Mouse (Mus musculus) granulocyte monocyte progenitor cell, adult 5-6 weeks (primary cell): ENCODE measurements around the gene Olfr683. TPM values are rescaled to one million over a fixed set of nuclear protein-coding genes. Genes with fewer than 3 reads are reported as not detected.
"Not testable (repeated sequence)": the region's sequence is repeated elsewhere in the genome, so short reads cannot be mapped to it uniquely, and the experiment has no call there.

ENCODE experiments used
- ATAC-seq: replicated peaks from 2 replicates; pipeline ENCODE4 v1.8.0; 2016; ENCODE audit warnings: mild to moderate bottlenecking, moderate TSS enrichment, inconsistent platforms; ENCODE audit not compliant: poor library complexity, severe bottlenecking
- total RNA-seq, 2 experiments: library from RNA; stranded (forward) in 1 of 2; stranded (reverse) in 1 of 2; fragments of 200-712, 200-1000 nt in 1 of 2; fragments of >200 nt in 1 of 2; fragmentation: Nextera tagmentation in 1 of 2; gene quantifications; 2 replicates each; pipeline ENCODE4 v1.2.3; 2014 to 2017

Olfr683 gene
- total RNA-seq (2014; fragmentation: Nextera tagmentation) (not detected in 2 replicates), total RNA-seq (2017) (not detected in 2 replicates)

DNA sequence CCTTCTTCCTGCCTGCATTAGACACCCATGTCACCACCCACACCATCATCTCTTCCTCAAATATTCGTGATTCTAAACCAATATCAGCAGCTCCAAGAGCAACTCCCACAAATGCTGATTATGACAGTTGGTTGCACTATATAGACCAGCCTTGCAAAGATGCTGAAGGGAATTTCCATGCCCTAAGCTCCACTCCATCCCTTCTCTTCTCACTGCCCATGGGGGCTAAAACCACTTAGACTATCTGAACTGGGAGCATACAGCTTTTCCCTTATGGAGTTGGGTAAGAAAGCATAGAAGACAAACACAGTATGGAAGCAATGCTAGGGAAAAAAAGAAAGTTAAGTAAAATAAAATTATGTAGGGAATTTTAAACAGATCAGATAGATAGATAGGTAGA is at the start of gene Olfr683:
TSS of gene Olfr683 (minus strand) at position 101 of the 400 bp plus-strand sequence.
- ATAC-seq: no peak

DNA sequence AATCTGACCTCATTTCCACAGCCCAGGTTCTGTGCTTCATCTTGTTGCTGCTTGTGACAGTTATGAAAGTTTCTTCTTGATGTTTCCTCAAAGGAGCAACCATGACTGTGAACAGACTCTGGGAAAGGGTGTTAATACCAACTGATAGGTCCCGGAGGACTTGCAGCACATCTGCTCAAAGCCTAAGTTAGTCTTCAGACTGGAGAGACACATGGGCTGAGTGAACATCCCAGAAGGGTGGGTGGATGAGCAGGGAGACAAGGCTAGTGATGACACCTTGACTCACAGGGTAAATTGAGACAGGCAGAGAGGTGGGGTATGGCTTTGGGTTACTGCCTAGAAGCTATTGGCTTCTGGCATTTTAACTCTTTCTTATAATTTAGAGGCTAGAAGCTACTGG is 39.1 kb upstream of the Olfr683 start, which contains the start of gene Olfr685:
TSS of gene Olfr685 (minus strand) at position 101 of the 400 bp plus-strand sequence.
- no peak for ATAC-seq

DNA sequence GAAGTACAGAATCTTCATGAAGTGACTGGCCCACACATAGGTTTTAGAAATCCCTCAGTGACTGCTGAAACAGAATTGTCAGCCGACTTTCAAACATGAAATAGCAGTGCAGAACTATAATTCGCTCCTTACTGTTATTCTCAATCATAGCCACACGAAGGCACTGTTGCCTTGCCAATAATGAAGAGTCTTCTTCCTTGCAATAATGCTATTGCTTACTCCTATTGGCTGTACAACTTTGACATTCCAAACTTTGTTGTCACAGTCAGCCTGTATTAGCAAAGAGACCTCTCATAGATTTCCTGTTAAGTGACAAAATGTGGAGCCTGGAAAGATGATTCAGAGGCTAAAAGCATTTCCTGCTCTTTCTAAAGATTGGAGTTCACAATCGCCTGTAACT is 24.0 kb upstream of the Olfr683 start:
- no peak for ATAC-seq

DNA sequence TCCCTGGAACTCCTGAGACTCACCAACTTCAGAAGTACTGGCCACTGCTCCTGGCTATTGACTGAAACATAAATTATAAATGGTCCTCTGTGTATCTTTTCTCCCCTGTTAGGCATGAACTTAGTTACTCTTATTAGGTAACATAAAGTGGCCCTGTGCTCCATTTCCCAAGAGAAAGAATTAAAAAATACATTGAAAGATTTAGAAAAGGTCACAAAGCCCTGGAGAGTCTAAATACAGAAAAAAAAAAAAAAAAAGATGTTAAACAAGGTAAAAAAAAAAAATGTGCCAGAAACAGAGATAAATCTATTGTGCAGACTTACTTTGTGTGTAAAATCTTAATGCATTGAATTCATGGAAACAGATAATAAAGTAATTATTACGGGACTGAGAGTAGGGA is 16.7 kb upstream of the Olfr683 start, which contains the start of gene Olfr684:
TSS of gene Olfr684 (minus strand) at position 101 of the 400 bp plus-strand sequence.
- no peak for ATAC-seq

DNA sequence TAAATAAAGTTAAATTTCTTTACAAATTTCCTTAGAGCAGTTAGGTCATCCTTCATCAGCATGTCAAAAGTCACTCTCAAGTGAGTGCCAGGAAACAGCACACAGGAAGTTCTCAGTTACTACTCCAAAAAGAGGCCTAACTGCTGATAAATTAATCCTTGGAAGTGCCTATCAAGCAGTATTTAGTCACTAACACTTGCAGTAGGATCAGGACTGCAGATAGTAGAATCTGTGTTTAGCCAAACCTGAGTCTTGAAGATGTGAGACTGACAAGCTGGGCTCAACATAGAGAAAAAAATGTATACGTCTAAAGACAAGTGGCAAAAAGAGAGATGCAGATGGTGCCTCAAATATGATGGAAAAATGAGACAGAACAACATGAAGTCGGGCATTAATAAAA is 5.5 kb downstream of the Olfr683 start:
- ATAC-seq: no peak

GRCm38 (mm10) chr7:105116536-105116935 is 30.3 kb downstream of the Olfr683 start, which contains the start of gene Olfr681:
Olfr681 (plus strand) TSS chr7:105116836.
- ATAC-seq: no peak

GRCm38 (mm10) chr7:105092717-105093116 is 54.1 kb downstream of the Olfr683 start, which contains the start of gene Olfr680-ps1:
Olfr680-ps1 (minus strand) TSS chr7:105092817.
- ATAC-seq: not testable (repeated sequence)

Other genes with a start within 250 kb of the Olfr683 start
- not detected in 2 replicates for gene Olfr667, start 225.5 kb downstream of the Olfr683 start, total RNA-seq (2014; fragmentation: Nextera tagmentation)
- not detected in 2 replicates for gene Olfr667, start 225.5 kb downstream of the Olfr683 start, total RNA-seq (2017)
- gene Olfr668, start 219.0 kb downstream of the Olfr683 start, total RNA-seq (2014; fragmentation: Nextera tagmentation): not detected in 2 replicates
- not detected in 2 replicates for gene Olfr668, start 219.0 kb downstream of the Olfr683 start, total RNA-seq (2017)
- not detected in 2 replicates for gene Olfr669, start 212.8 kb downstream of the Olfr683 start, total RNA-seq (2014; fragmentation: Nextera tagmentation)
- gene Olfr669, start 212.8 kb downstream of the Olfr683 start, total RNA-seq (2017): not detected in 2 replicates
- gene Olfr670, start 184.4 kb downstream of the Olfr683 start, total RNA-seq (2014; fragmentation: Nextera tagmentation): not detected in 2 replicates
- not detected in 2 replicates for gene Olfr670, start 184.4 kb downstream of the Olfr683 start, total RNA-seq (2017)
- gene Olfr671, start 167.9 kb downstream of the Olfr683 start, total RNA-seq (2014; fragmentation: Nextera tagmentation): not detected in 2 replicates
- not detected in 2 replicates for gene Olfr671, start 167.9 kb downstream of the Olfr683 start, total RNA-seq (2017)
- gene Olfr672, start 145.0 kb downstream of the Olfr683 start, total RNA-seq (2014; fragmentation: Nextera tagmentation): not detected in 2 replicates
- gene Olfr672, start 145.0 kb downstream of the Olfr683 start, total RNA-seq (2017): not detected in 2 replicates
- not detected in 2 replicates for gene Olfr675, start 118.6 kb downstream of the Olfr683 start, total RNA-seq (2014; fragmentation: Nextera tagmentation)
- gene Olfr675, start 118.6 kb downstream of the Olfr683 start, total RNA-seq (2017): not detected in 2 replicates
- gene Olfr676, start 114.3 kb downstream of the Olfr683 start, total RNA-seq (2014; fragmentation: Nextera tagmentation): not detected in 2 replicates
- not detected in 2 replicates for gene Olfr676, start 114.3 kb downstream of the Olfr683 start, total RNA-seq (2017)
- gene Olfr677, start 95.6 kb downstream of the Olfr683 start, total RNA-seq (2014; fragmentation: Nextera tagmentation): not detected in 2 replicates
- gene Olfr677, start 95.6 kb downstream of the Olfr683 start, total RNA-seq (2017): not detected in 2 replicates
- not detected in 2 replicates for gene Olfr678, start 82.5 kb downstream of the Olfr683 start, total RNA-seq (2014; fragmentation: Nextera tagmentation)
- not detected in 2 replicates for gene Olfr678, start 82.5 kb downstream of the Olfr683 start, total RNA-seq (2017)
- not detected in 2 replicates for gene Olfr679, start 65.8 kb downstream of the Olfr683 start, total RNA-seq (2014; fragmentation: Nextera tagmentation)
- gene Olfr679, start 65.8 kb downstream of the Olfr683 start, total RNA-seq (2017): not detected in 2 replicates
- gene Olfr680-ps1, start 54.2 kb downstream of the Olfr683 start, total RNA-seq (2014; fragmentation: Nextera tagmentation): not detected in 2 replicates
- not detected in 2 replicates for gene Olfr680-ps1, start 54.2 kb downstream of the Olfr683 start, total RNA-seq (2017)
- not detected in 2 replicates for gene Olfr681, start 30.2 kb downstream of the Olfr683 start, total RNA-seq (2014; fragmentation: Nextera tagmentation)
- gene Olfr681, start 30.2 kb downstream of the Olfr683 start, total RNA-seq (2017): not detected in 2 replicates
- not detected in 2 replicates for gene Olfr684, start 16.6 kb upstream of the Olfr683 start, total RNA-seq (2014; fragmentation: Nextera tagmentation)
- gene Olfr684, start 16.6 kb upstream of the Olfr683 start, total RNA-seq (2017): not detected in 2 replicates
- gene Olfr685, start 39.0 kb upstream of the Olfr683 start, total RNA-seq (2014; fragmentation: Nextera tagmentation): not detected in 2 replicates
- gene Olfr685, start 39.0 kb upstream of the Olfr683 start, total RNA-seq (2017): not detected in 2 replicates
- not detected in 2 replicates for gene Olfr686, start 60.5 kb upstream of the Olfr683 start, total RNA-seq (2014; fragmentation: Nextera tagmentation)
- gene Olfr686, start 60.5 kb upstream of the Olfr683 start, total RNA-seq (2017): not detected in 2 replicates
- not detected in 2 replicates for gene Olfr688, start 141.1 kb upstream of the Olfr683 start, total RNA-seq (2014; fragmentation: Nextera tagmentation)
- not detected in 2 replicates for gene Olfr688, start 141.1 kb upstream of the Olfr683 start, total RNA-seq (2017)
- not detected in 2 replicates for gene Olfr689, start 164.2 kb upstream of the Olfr683 start, total RNA-seq (2014; fragmentation: Nextera tagmentation)
- gene Olfr689, start 164.2 kb upstream of the Olfr683 start, total RNA-seq (2017): not detected in 2 replicates
- gene Olfr690, start 187.1 kb upstream of the Olfr683 start, total RNA-seq (2014; fragmentation: Nextera tagmentation): not detected in 2 replicates
- not detected in 2 replicates for gene Olfr690, start 187.1 kb upstream of the Olfr683 start, total RNA-seq (2017)
- gene Olfr691, start 195.3 kb upstream of the Olfr683 start, total RNA-seq (2014; fragmentation: Nextera tagmentation): not detected in 2 replicates
- gene Olfr691, start 195.3 kb upstream of the Olfr683 start, total RNA-seq (2017): not detected in 2 replicates
- gene Olfr692, start 221.2 kb upstream of the Olfr683 start, total RNA-seq (2014; fragmentation: Nextera tagmentation): not detected in 2 replicates
- gene Olfr692, start 221.2 kb upstream of the Olfr683 start, total RNA-seq (2017): not detected in 2 replicates
- not detected in 2 replicates for gene Gm5901, start 228.0 kb upstream of the Olfr683 start, total RNA-seq (2014; fragmentation: Nextera tagmentation)
- gene Gm5901, start 228.0 kb upstream of the Olfr683 start, total RNA-seq (2017): not detected in 2 replicates